Mouse (Mus musculus): Measurements from ENCODE around the gene Adamtsl5.

Gene Adamtsl5

GRCm38 (mm10) chr10:80297526-80298133, 50.6 kb downstream of the Adamtsl5 start:
- in situ Hi-C loops (cut with MboI, MseI): no loop called here

GRCm38 (mm10) chr10:80296824-80297223, 51.4 kb downstream of the Adamtsl5 start:
- in situ Hi-C loops (cut with MboI, MseI): no loop called here

GRCm38 (mm10) chr10:80295618-80296425, 52.4 kb downstream of the Adamtsl5 start, which contains the start of gene Apc2:
Gene Apc2 (plus strand): TSS chr10:80295977.
- in situ Hi-C loops (cut with MboI, MseI): no loop called here

- in situ Hi-C loops (cut with MboI, MseI): no loop called here
These were observed 53.4 kb downstream of the Adamtsl5 start for GRCm38 (mm10) chr10:80294788-80295303.

- in situ Hi-C loops (cut with MboI, MseI): no loop called here
These were observed 53.9 kb downstream of the Adamtsl5 start for GRCm38 (mm10) chr10:80294311-80294710.

GRCm38 (mm10) chr10:80293325-80293724, 54.9 kb downstream of the Adamtsl5 start:
- in situ Hi-C loops (cut with MboI, MseI): no loop called here

GRCm38 (mm10) chr10:80292251-80293146, 55.7 kb downstream of the Adamtsl5 start, which contains the start of gene Rps15:
Gene Rps15 (plus strand): TSS chr10:80292453.
- in situ Hi-C loops (cut with MboI, MseI): no loop called here
